Mouse (Mus musculus) ES-E14 (cell line): ENCODE data around the gene Ddx11. TPM values are rescaled to one million over a fixed set of nuclear protein-coding genes. Genes with fewer than 3 reads are reported as not detected.
A peak's percentile ranks its signal among the peaks of the same experiment; 100 is the strongest.
"Not testable (repeated sequence)": the region's sequence is repeated elsewhere in the genome, so short reads cannot be mapped to it uniquely, and the experiment has no call there.

Experiments used
- DNase-seq: peaks from one replicate; pipeline ENCODE4 v3.0.0-alpha.2; 2013; ENCODE audit warnings: low read depth, low spot score
- H3K27ac ChIP-seq: 2 replicates; pipeline ENCODE4 v1.5.1; 2012; ENCODE audit warnings: low read depth, mild to moderate bottlenecking, low read length, moderate library complexity, mixed read lengths; ENCODE audit not compliant: poor library complexity, insufficient read depth, severe bottlenecking
- H3K36me3 ChIP-seq: 2 replicates; pipeline ENCODE4 v1.6.1; 2012; ENCODE audit warnings: mild to moderate bottlenecking, low read length, moderate library complexity, mixed read lengths; ENCODE audit not compliant: control insufficient read depth, poor library complexity, insufficient read depth, severe bottlenecking
- H3K4me1 ChIP-seq, 2 experiments: fragments of 150-350 bp in 1 of 2; sonication (generic) in 1 of 2; 2 replicates each; pipeline ENCODE4 v1.6.1; 2012; ENCODE audit warnings: low read length in 2 of 2, mild to moderate bottlenecking in 1 of 2, mixed read lengths in 1 of 2; ENCODE audit not compliant: control insufficient read depth in 2 of 2, insufficient read depth in 2 of 2, poor library complexity in 1 of 2
- H3K4me3 ChIP-seq, 2 experiments: fragments of 150-350 bp in 1 of 2; sonication (generic) in 1 of 2; 2 replicates each; pipeline ENCODE4 v1.5.1; 2012; ENCODE audit warnings: low read length in 2 of 2, low read depth in 1 of 2, mild to moderate bottlenecking in 1 of 2, mixed read lengths in 1 of 2; ENCODE audit not compliant: insufficient read depth in 1 of 2, poor library complexity in 1 of 2, severe bottlenecking in 1 of 2
- H3K9ac ChIP-seq: 2 replicates; pipeline ENCODE4 v1.6.1; 2012; ENCODE audit warnings: low read depth, mild to moderate bottlenecking, low read length, mixed read lengths; ENCODE audit not compliant: poor library complexity, insufficient read depth, severe bottlenecking
- H3K9me3 ChIP-seq: fragments of 150-350 bp; sonication (generic); 2 replicates; pipeline ENCODE4 v1.6.1; 2012; ENCODE audit warnings: low read depth, mild to moderate bottlenecking, low read length; ENCODE audit not compliant: control insufficient read depth, insufficient read depth
- CHD2 ChIP-seq: IDR thresholded peaks from 2 replicates; pipeline ENCODE4 v1.6.1; 2014; ENCODE audit warnings: mild to moderate bottlenecking, low read depth, low read length, inconsistent platforms
- HCFC1 ChIP-seq: IDR thresholded peaks from 2 replicates; pipeline ENCODE4 v1.6.1; 2012; ENCODE audit warnings: low read length, inconsistent platforms, borderline replicate concordance; ENCODE audit not compliant: insufficient read depth
- MAFK ChIP-seq: IDR thresholded peaks from 2 replicates; pipeline ENCODE4 v1.6.1; 2014; ENCODE audit warnings: mild to moderate bottlenecking, low read depth, low read length, inconsistent platforms; ENCODE audit not compliant: insufficient read depth
- ZC3H11A ChIP-seq: IDR thresholded peaks from 2 replicates; pipeline ENCODE4 v1.6.1; 2012; ENCODE audit warnings: low read depth, mild to moderate bottlenecking, inconsistent platforms, low read length, borderline replicate concordance
- ZNF384 ChIP-seq: IDR thresholded peaks from 2 replicates; pipeline ENCODE4 v1.6.1; 2012; ENCODE audit warnings: low read depth, low read length, inconsistent platforms
- in situ Hi-C, 2 experiments: fragments of 600-800 bp; cut with MboI; formaldehyde crosslinking; loops; one replicate each; pipeline ENCODE4 v1.15.1; 2025; ENCODE audit warnings: low sequenced_read_pairs in 2 of 2, inconsistent platforms in 1 of 2; ENCODE audit not compliant: unreplicated experiment in 2 of 2
- total RNA-seq: library from RNA; depleted of rRNA; stranded (reverse); fragments of 300-350 nt; gene quantifications from 2 replicates; pipeline ENCODE4 v1.2.3, GENCODE M21; 2012; rRNA removed

Ddx11 gene
- total RNA-seq, 1 experiment: 56.1 TPM

DNA sequence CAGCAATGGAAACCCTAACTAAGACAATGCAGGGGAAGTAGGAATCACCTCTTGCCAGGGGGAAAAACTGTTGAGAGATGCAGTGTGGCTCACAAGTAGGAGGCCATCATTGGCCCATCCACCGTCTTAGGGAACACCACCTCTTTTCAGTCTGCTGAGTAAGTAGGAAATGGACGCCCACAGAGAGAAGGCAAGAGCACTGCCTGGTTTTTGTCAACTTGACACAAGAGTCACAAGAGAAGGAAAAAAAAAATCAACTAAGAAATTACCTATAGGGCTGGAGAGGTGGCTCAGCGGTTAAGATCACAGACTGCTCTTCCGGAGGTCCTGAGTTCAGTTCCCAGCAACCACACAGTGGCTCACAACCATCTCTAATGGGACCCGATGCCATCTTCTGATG, 35.0 kb downstream of the Ddx11 start:
- in situ Hi-C loops: loop anchor here in 1 of 2 experiments (10.0 kb wide), 1 partner anchor 337 kb away; no protein-coding TSS in a partner anchor
- H3K27ac ChIP-seq: no peak overlapping the region
- no peaks in the 10 kb centered on the region for H3K4me1 ChIP-seq
- TF ChIP-seq CHD2 (no peak), MAFK (no peak), ZC3H11A (no peak)
- H3K9ac ChIP-seq: no peak overlapping the region
- no peak overlapping the region for H3K4me3 ChIP-seq
- no peak for DNase-seq
- peaks cover 5% of the 10 kb centered on the region; the same call in 1 of the 2 replicates for H3K9me3 ChIP-seq
- no peaks in the 10 kb centered on the region for H3K36me3 ChIP-seq

DNA sequence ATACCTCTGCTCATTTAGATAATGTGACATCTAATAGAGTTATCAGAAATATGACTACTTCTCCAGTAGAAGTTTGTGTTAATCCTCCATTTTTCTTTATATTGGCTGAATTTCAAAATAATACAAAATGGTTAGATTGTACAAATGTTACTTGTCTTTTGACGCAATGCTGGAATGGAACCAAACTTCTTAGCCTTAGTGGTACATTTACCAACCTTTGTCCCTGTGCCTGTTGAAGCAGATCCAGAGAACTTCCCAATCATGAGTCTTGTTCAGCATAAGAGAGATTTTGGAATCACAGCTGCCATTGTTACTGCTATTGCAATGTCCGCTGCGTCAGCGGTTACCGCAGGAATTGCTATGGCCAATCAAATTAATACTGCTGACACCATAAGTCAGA, 43.8 kb downstream of the Ddx11 start:
- H3K36me3 ChIP-seq, DNase-seq, H3K9me3 ChIP-seq, H3K9ac ChIP-seq, in situ Hi-C loops, H3K4me3 ChIP-seq, H3K4me1 ChIP-seq, H3K27ac ChIP-seq: not testable (repeated sequence)

DNA sequence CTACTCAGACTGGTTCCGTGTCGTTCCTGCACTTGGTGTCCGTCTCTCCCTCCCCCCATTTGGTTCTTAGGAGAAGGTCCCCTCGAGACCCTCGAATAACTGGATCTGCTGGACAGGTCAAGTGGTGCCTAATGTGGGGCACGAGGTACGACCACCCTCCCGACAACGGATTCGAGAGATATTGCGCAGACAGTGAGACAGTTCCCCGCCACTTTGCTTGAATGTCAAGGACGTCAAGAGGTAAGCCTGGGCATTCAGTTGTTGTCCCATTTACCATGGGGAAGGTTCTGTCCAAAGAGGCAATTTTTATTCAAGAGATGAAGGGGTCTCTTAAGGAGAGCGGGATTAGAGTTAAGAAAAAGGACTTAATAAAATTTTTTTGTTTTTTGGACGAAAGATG, 47.7 kb downstream of the Ddx11 start:
- H3K36me3 ChIP-seq, H3K9me3 ChIP-seq, H3K4me1 ChIP-seq, DNase-seq, H3K27ac ChIP-seq, H3K4me3 ChIP-seq, in situ Hi-C loops, H3K9ac ChIP-seq: not testable (repeated sequence)

GRCm38 (mm10) chr17:66190577-66190976, 67.3 kb downstream of the Ddx11 start:
- no peak overlapping the region for H3K4me3 ChIP-seq
- peaks cover 0 to 4% of the 10 kb centered on the region in 2 experiments; a peak in 2 of 4 replicates for H3K4me1 ChIP-seq
- H3K27ac ChIP-seq: no peak overlapping the region
- H3K9me3 ChIP-seq: no peaks in the 10 kb centered on the region
- DNase-seq: peak; percentile 30
- no peak for TF ChIP-seq ZC3H11A
- TF ChIP-seq ZNF384: no peak
- TF ChIP-seq MAFK: no peak
- no peak for TF ChIP-seq HCFC1
- TF ChIP-seq CHD2: no peak
- in situ Hi-C loops: no loop called here
- no peak overlapping the region for H3K9ac ChIP-seq
- no peaks in the 10 kb centered on the region for H3K36me3 ChIP-seq

GRCm38 (mm10) chr17:66197041-66197440, 73.7 kb downstream of the Ddx11 start:
- H3K4me1 ChIP-seq: no peaks in the 10 kb centered on the region
- no peaks in the 10 kb centered on the region for H3K9me3 ChIP-seq
- DNase-seq: no peak
- TF ChIP-seq CHD2 (no peak), MAFK (no peak), ZC3H11A (no peak), ZNF384 (no peak), HCFC1 (no peak)
- H3K27ac ChIP-seq: no peak overlapping the region
- in situ Hi-C loops: no loop called here
- no peaks in the 10 kb centered on the region for H3K36me3 ChIP-seq
- H3K4me3 ChIP-seq: no peak overlapping the region
- no peak overlapping the region for H3K9ac ChIP-seq

Other genes with a start within 250 kb of the Ddx11 start
- 57.1 and 57.6 TPM in 2 replicates for gene Ralbp1, start 237.7 kb upstream of the Ddx11 start, total RNA-seq
- 34.2 and 56.2 TPM in 2 replicates for gene Twsg1, start 172.3 kb upstream of the Ddx11 start, total RNA-seq
- gene Ankrd12, start 46.4 kb upstream of the Ddx11 start, total RNA-seq: 8.3 and 9.5 TPM in 2 replicates
- 77.4 and 115 TPM in 2 replicates for gene Ndufv2, start 22.0 kb upstream of the Ddx11 start, total RNA-seq
- gene Washc1, start 12.0 kb upstream of the Ddx11 start, total RNA-seq: 28.8 and 36.8 TPM in 2 replicates